Mouse (Mus musculus): Measurements from ENCODE around the gene Ear1.
"Not testable (repeated sequence)": the region's sequence is repeated elsewhere in the genome, so short reads cannot be mapped to it uniquely, and the experiment has no call there.

The Ear1 gene

GRCm38 (mm10) chr14:43796905-43797470 is 78.3 kb downstream of the Ear1 start:
- not testable (repeated sequence) for DNase-seq (ENCODE audit: low spot score in 2 of 2)

GRCm38 (mm10) chr14:43796069-43796904 is 79.0 kb downstream of the Ear1 start:
- DNase-seq (ENCODE audit: low spot score in 2 of 2), result no peak

GRCm38 (mm10) chr14:43793811-43794210 is 81.5 kb downstream of the Ear1 start:
- DNase-seq (ENCODE audit: low spot score in 2 of 2), result not testable (repeated sequence)

GRCm38 (mm10) chr14:43784645-43785044 is 90.7 kb downstream of the Ear1 start, which contains the start of gene Gm8180:
Gene Gm8180, minus strand, starts transcription at chr14:43784745.
- DNase-seq (ENCODE audit: low spot score in 2 of 2), result not testable (repeated sequence)

Measured in spleen, postnatal 14 days (tissue).